Mouse (Mus musculus): ENCODE data around the gene Ankmy1.

Gene Ankmy1

GRCm38 (mm10) chr1:92832011-92833010 lies 70.4 kb downstream of the Ankmy1 start:
- intact Hi-C loops (cut with DNase I) = loop anchor here (5.0 to 10.0 kb wide), 3 partner anchors 90 to 218 kb away; partner anchors contain the start of genes Olfr12 and Otos

- intact Hi-C loops (cut with DNase I) = loop anchor here (5.0 to 10.0 kb wide), 3 partner anchors 89 to 217 kb away; partner anchors contain the start of genes Olfr12 and Otos
Observed at GRCm38 (mm10) chr1:92831188-92832001, 71.3 kb downstream of the Ankmy1 start, which contains the start of gene Gpc1. Gpc1 (plus strand) TSS chr1:92831645.

- intact Hi-C loops (cut with DNase I) = loop anchor here (5.0 to 10.0 kb wide), 3 partner anchors 88 to 216 kb away; partner anchors contain the start of genes Olfr12 and Otos
Observed at GRCm38 (mm10) chr1:92830626-92831187, 72.0 kb downstream of the Ankmy1 start.

- intact Hi-C loops (cut with DNase I) = no loop called here
Observed at GRCm38 (mm10) chr1:92815756-92816294, 86.9 kb downstream of the Ankmy1 start.

- intact Hi-C loops (cut with DNase I) = no loop called here
Observed at GRCm38 (mm10) chr1:92815100-92815499, 87.6 kb downstream of the Ankmy1 start.

- intact Hi-C loops (cut with DNase I) = loop anchor here (5.0 kb wide), 1 partner anchor 77 kb away; no protein-coding TSS in a partner anchor
Observed at GRCm38 (mm10) chr1:92814319-92814718, 88.4 kb downstream of the Ankmy1 start.

Small RNAs within 50 kb of the gene (microRNA-seq; reads per million reads assigned to microRNA genes)
- 1,839 to 3,276 reads per million in 2 experiments for gene Mir149

Data from adrenal gland (tissue).